Mouse (Mus musculus): ENCODE results near the gene Tmem234. TPM values are rescaled to one million over a fixed set of nuclear protein-coding genes. Genes with fewer than 3 reads are reported as not detected.
"Not testable (repeated sequence)": the region's sequence is repeated elsewhere in the genome, so short reads cannot be mapped to it uniquely, and the experiment has no call there.

Tmem234 gene
- polyA plus RNA-seq (2015; fragmentation: Nextera tagmentation; extraction: Ambion mirVana), result 176 and 193 TPM in 2 replicates

DNA sequence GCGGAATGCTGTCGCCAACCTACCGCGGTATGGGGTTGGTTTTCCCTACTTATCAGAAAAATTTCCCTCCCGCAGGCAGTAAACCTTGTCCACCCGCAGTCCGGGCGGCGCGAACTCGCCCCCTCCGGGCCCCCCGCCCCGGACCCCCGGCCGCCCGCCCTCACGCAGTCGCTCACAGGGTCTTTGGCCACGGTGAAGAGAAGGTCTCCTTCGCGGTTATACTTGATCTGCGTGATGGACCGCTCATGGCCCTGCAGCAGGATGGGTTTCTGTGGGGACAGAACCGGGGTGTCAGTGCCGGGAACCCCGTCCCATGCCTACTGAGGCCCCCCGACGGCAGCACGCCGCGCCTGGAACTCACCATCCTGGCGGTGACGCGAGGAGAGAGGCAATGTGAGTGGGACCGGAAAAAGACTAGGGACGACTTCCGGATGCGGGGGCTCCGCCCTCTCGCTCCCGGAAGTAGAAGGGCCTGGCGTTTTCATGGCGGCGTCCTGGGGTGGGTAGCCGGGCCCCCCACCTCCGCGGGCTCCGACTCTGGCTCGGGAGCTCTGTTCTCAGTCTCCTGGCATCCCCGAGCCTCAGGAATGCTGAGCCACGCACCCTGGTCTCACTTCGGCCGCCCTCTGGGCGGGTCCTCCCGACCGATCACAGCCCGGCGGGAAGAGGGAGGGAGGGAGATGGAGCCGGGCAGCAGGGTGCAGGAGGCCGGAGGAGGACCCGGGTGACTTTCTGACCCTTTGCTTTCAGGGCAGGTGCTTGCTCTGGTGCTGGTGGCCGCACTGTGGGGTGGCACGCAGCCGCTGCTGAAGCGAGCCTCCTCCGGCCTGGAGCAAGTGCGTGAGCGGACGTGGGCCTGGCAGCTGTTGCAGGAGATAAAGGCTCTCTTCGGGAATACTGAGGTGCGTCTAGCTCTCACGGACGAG is at the start of gene Tmem234, which contains the start of gene Eif3i:
Gene Tmem234 (plus strand): TSS at position 436 of the 926 bp plus-strand sequence.
Gene Eif3i (minus strand): TSS at position 416 of the 926 bp plus-strand sequence.
- H3K36me3 ChIP-seq, result peaks cover 61% of the 10 kb centered on the region

DNA sequence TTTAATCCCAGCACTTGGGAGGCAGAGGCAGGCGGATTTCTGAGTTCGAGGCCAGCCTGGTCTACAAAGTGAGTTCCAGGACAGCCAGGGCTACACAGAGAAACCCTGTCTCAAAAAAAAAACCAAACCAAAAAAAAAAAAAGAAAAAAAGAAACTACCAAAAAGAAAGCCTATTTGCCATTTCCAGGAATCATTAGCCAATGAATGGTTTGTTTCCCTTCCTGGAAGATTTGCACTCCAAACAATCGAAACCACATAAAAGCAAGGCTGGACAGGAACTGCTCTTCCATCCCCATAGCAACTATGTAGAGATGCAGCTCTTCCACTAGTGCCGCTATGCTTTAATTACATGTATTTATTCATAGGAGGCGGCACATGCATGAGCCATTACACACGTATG is 46.0 kb upstream of the Tmem234 start:
- H3K9me3 ChIP-seq; H3K36me3 ChIP-seq; H3K4me2 ChIP-seq; H3K9ac ChIP-seq; H3K27me3 ChIP-seq; H3K4me3 ChIP-seq; ATAC-seq (ENCODE audit: low read depth); H3K27ac ChIP-seq (replicated peaks): not testable (repeated sequence)
- H3K4me1 ChIP-seq (replicated peaks), result peaks cover 21% of the 10 kb centered on the region
- 67% methylated on average over 6 of the region's 6 CpGs for WGBS

More for the DNA sequence above, at the start of gene Tmem234, which contains the start of gene Eif3i:
- Histone ChIP-seq H3K27ac (replicated peaks) (peak within 1 kb of the TSS; percentile 79), H3K9ac (peak within 1 kb of the TSS; percentile 95), H3K27me3 (no peaks in the 10 kb centered on the region), H3K4me3 (peak within 1 kb of the TSS; percentile 98), H3K9me3 (no peaks in the 10 kb centered on the region), H3K4me2 (peak within 1 kb of the TSS; percentile 94), H3K4me1 (replicated peaks) (peaks cover 33% of the 10 kb centered on the region)
- ATAC-seq (ENCODE audit: low read depth), result peak; percentile 91
- under 1% methylated on average over 70 of the region's 74 CpGs for WGBS

DNA sequence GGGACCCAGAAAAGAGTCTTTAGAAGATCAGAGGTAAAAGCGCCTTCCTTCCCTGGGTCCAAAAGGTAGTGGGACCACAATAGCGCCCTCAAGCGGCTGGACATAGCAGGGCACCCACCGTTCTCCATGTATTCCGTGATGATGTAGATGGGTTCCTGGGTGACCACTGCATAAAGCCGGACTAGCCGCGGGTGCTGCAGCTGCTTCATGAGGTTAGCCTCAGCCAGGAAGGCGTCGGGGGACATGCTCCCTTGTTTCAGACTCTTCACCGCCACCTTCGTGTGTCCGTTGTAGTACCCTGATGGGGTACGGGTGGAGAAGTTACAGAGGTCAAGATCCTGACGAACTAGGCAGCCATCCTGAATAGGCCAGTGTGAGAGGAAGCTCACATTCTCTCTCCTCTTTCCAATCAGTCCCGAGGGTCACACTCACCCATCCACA is 45.0 kb upstream of the Tmem234 start:
- Histone ChIP-seq H3K27ac (replicated peaks) (peak overlapping the region; percentile 77), H3K9ac (peak overlapping the region; percentile 74), H3K4me2 (peak overlapping the region; percentile 87), H3K4me1 (replicated peaks) (peaks cover 21% of the 10 kb centered on the region), H3K36me3 (no peaks in the 10 kb centered on the region), H3K9me3 (no peaks in the 10 kb centered on the region), H3K4me3 (peak overlapping the region; percentile 45), H3K27me3 (no peaks in the 10 kb centered on the region)
- ATAC-seq (ENCODE audit: low read depth), result peak; percentile 67; the same call in 1 of the 2 replicates
- 2% methylated on average over 16 of the region's 16 CpGs for WGBS

DNA sequence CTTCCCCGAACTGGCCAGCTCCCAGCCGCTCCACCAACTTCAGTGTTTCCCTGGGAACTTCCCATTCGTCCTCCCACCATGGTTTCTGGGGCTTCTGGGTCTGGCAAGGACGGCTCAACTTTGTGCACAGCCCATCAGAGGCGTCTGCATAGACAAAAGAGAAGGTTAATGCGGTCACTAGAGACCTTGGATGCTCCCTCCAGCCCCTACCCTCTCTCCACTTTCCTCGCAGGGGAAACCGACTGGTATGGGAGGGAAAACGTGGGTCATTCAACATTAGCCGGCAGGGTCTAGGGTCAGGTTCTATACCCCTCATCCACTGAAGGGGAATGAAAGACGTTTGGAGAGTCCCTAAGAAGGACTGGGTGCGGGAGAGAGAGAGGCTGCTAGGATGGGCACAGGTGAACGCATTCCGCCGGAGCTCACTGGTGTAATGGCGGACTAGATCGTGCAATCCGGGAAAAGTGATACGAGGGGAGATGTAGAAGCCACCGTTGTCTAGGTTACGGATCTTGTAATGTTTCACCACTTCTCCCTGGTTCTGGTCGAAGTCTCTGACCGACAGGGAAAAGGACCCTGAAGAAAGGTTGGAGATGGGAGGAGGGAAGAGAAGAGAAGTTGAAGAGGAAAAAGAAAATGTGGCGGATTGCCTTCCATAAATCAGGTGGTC is 44.5 kb upstream of the Tmem234 start:
- H3K36me3 ChIP-seq, result no peaks in the 10 kb centered on the region
- H3K9ac ChIP-seq, result peak overlapping the region; percentile 74
- H3K4me2 ChIP-seq, result peak overlapping the region; percentile 87
- H3K4me3 ChIP-seq, result peak overlapping the region; percentile 45
- H3K27ac ChIP-seq (replicated peaks), result peak overlapping the region; percentile 77
- WGBS, result under 1% methylated on average over 24 of the region's 24 CpGs
- peak; percentile 79 for ATAC-seq (ENCODE audit: low read depth)
- no peaks in the 10 kb centered on the region for H3K27me3 ChIP-seq
- peaks cover 21% of the 10 kb centered on the region for H3K4me1 ChIP-seq (replicated peaks)
- no peaks in the 10 kb centered on the region for H3K9me3 ChIP-seq

DNA sequence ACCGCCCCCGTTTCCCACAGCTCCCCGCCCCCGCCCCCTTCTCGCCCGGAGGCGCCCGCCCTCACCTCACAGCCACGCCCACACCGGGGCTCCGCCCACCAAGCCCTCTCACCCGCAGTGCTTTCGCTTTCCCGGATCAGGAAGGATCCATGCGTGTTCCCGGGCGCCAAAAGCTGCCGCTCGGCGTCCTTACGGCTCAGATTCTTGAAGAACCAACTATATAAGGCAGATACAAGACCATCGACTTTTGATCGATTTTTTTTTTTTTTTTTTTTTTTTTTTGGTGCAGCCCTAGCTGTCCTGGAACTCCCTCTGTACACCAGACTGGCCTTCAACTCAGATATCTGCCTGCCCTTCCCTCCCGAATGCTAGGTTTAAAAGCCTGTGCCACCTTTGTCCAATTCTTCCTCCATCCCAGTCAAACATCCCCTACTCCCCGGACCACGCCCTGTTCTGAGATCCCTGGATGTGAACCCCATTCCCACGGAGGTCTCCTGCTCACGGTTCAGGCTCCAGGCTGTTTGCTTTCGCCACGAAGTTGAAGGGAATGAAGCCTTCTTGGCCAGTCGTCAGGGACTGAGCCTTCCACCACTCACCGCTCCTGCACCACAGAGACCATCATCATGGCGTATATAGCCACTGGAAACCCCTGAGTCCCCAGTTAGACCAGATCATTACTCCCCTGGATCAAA is 43.8 kb upstream of the Tmem234 start:
- H3K9me3 ChIP-seq, result no peaks in the 10 kb centered on the region
- H3K4me3 ChIP-seq, result peak overlapping the region; percentile 45
- peak overlapping the region; percentile 74 for H3K9ac ChIP-seq
- peak overlapping the region; percentile 87 for H3K4me2 ChIP-seq
- no peaks in the 10 kb centered on the region for H3K27me3 ChIP-seq
- peak overlapping the region; percentile 59 for H3K27ac ChIP-seq (replicated peaks)
- H3K36me3 ChIP-seq, result no peaks in the 10 kb centered on the region
- ATAC-seq (ENCODE audit: low read depth), result peak; percentile 74
- H3K4me1 ChIP-seq (replicated peaks), result peaks cover 21% of the 10 kb centered on the region
- WGBS, result 9% methylated on average over 32 of the region's 33 CpGs

DNA sequence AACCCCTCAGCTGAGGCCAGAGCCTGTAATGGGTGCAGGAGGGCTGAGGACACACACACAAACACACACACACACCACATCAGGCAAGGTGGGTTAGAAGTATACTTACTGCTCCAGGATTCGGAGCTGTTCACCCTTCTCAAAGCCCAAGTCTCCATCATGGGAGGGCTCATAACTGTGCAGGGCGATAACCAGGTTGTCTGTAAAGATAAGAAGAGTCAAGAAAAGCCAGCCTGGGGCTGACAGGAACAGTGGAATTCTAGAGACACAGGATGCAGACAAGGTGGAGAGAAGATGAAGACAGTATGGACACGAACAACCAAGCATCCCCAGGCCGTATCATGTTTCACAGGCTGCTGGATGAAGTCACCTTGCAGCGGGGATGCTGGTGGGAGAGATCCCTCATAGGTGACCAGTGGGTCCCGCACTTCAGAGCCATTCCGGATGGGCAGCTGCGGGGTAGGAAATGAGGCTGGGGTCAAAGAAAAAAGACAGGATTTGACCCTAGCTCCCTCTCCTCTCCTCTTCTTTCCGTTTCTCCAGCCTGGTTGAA is 43.1 kb upstream of the Tmem234 start:
- H3K4me2 ChIP-seq, result peak overlapping the region; percentile 87
- no peaks in the 10 kb centered on the region for H3K36me3 ChIP-seq
- peak overlapping the region; percentile 45 for H3K4me3 ChIP-seq
- H3K27me3 ChIP-seq, result no peaks in the 10 kb centered on the region
- H3K27ac ChIP-seq (replicated peaks), result peak overlapping the region; percentile 59
- no peaks in the 10 kb centered on the region for H3K9me3 ChIP-seq
- H3K4me1 ChIP-seq (replicated peaks), result peaks cover 21% of the 10 kb centered on the region
- no peak for ATAC-seq (ENCODE audit: low read depth)
- WGBS, result 79% methylated on average over 9 of the region's 9 CpGs
- 0 out of 2 replicates have a peak overlapping the region, but pooled peaks have one; percentile 74 for H3K9ac ChIP-seq

DNA sequence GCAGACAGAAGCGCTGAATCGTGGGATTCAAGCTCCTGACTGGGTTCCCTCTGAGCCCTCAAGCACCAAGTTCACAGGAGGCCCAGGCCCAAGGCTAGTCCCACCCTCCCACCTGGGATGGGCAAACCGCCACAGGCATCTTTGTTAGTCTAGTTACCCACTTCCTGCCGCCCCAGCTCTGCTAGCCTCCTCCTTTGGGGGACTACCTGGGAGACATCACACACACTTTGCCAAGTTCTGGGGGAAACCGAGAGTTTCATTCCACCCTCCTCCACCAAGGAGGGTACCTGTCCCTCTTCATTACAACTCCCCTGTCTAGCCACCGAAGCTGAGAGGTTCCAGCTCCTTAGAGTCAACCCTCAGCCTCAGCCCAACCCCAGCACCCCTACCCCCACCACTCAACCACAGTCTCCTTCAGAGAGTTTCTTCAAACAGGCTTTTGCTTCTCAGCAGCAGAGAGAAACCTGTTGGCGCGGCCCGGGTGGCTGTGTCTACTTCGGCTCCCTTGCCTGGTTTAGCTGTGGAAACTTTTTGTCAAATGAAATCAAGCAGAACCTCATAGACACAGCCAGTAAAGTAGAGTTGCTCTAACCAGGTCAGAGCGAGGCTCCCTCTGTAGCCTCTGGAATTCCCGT is 42.0 kb upstream of the Tmem234 start:
- no peak overlapping the region for H3K4me2 ChIP-seq
- ATAC-seq (ENCODE audit: low read depth), result no peak
- 87% methylated on average over 12 of the region's 12 CpGs for WGBS
- no peaks in the 10 kb centered on the region for H3K27me3 ChIP-seq
- H3K27ac ChIP-seq (replicated peaks), result no peak overlapping the region
- no peaks in the 10 kb centered on the region for H3K9me3 ChIP-seq
- no peak overlapping the region for H3K4me3 ChIP-seq
- H3K4me1 ChIP-seq (replicated peaks), result peaks cover 24% of the 10 kb centered on the region
- H3K9ac ChIP-seq, result no peak overlapping the region
- no peaks in the 10 kb centered on the region for H3K36me3 ChIP-seq

DNA sequence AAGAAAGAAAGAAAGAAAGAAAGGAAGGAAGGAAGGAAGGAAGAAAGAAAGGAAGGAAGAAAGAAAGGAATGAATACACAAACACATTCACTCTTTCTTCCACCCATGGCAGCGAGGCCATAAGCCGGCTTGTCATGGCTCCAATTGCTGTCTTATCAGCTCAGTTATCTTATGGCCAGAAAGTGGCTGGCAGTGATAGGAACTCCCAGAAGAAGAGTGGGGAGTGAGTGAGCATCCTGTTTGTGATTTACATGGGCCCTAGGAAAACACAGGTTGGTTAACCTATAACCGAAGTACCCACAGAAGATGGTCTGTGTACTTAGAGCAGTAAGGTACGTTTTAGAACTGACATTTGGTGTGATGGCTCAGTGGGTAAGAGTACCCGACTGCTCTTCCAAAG is 39.3 kb upstream of the Tmem234 start:
- 90% methylated on average over 5 of the region's 5 CpGs for WGBS
- H3K36me3 ChIP-seq, result no peaks in the 10 kb centered on the region
- no peak overlapping the region for H3K4me3 ChIP-seq
- H3K9me3 ChIP-seq, result no peaks in the 10 kb centered on the region
- peaks cover 14% of the 10 kb centered on the region for H3K4me1 ChIP-seq (replicated peaks)
- H3K9ac ChIP-seq, result no peak overlapping the region
- ATAC-seq (ENCODE audit: low read depth), result no peak
- H3K27me3 ChIP-seq, result no peaks in the 10 kb centered on the region
- no peak overlapping the region for H3K4me2 ChIP-seq
- no peak overlapping the region for H3K27ac ChIP-seq (replicated peaks)

DNA sequence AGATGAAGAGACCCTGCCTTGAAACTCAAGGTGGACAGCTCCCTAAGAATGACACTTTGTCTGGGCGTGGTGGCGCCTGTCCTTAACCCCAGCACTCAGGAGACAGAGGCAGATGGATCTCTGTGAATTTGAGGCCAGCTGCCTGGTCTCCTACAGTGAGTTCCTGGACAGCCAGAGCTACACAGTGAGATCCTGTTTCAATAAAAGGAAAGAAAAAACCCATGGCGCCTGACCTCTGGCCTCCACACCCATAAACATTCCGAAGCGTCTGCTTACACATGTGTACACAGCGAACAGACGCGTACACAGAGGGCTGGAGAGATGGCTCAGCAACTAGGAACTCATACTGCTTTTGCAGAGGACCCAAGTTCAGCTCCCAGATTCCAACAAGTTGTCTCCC is 36.8 kb upstream of the Tmem234 start:
- no peaks in the 10 kb centered on the region for H3K27me3 ChIP-seq
- H3K36me3 ChIP-seq, result no peaks in the 10 kb centered on the region
- H3K4me2 ChIP-seq, result no peak overlapping the region
- H3K27ac ChIP-seq (replicated peaks), result no peak overlapping the region; the same call in 1 of the 2 replicates
- no peaks in the 10 kb centered on the region for H3K9me3 ChIP-seq
- no peak overlapping the region for H3K4me3 ChIP-seq
- 0 out of 2 replicates have a peak, but pooled peaks cover 7% of the 10 kb centered on the region for H3K4me1 ChIP-seq (replicated peaks)
- no peak for ATAC-seq (ENCODE audit: low read depth)
- no peak overlapping the region for H3K9ac ChIP-seq
- WGBS, result 22% methylated on average over 8 of the region's 8 CpGs

DNA sequence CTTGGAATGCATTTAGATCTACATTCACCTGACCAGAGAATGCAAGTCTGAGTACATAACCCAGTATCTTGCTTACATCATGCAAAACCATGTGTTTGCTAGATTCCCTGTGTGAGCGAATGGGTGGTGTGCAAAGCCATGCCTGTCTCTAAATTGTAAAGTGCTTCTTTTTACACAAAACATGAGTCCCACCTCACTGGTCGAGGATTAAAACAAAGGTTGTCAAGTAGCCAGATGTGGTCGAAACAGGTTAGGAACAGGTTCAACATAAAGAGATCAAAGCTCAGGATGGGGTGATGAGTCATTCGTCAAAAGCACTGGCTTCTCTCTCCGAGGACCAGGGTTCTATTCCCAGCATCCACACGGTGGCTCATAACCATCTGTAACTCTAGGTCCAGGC is 35.3 kb upstream of the Tmem234 start:
- Histone ChIP-seq H3K27ac (replicated peaks) (no peak overlapping the region), H3K4me1 (replicated peaks) (0 out of 2 replicates have a peak, but pooled peaks cover 7% of the 10 kb centered on the region), H3K36me3 (no peaks in the 10 kb centered on the region), H3K27me3 (no peaks in the 10 kb centered on the region), H3K4me2 (no peak overlapping the region), H3K4me3 (no peak overlapping the region), H3K9me3 (no peaks in the 10 kb centered on the region), H3K9ac (no peak overlapping the region)
- WGBS, result 84% methylated on average over 6 of the region's 6 CpGs
- no peak for ATAC-seq (ENCODE audit: low read depth)

DNA sequence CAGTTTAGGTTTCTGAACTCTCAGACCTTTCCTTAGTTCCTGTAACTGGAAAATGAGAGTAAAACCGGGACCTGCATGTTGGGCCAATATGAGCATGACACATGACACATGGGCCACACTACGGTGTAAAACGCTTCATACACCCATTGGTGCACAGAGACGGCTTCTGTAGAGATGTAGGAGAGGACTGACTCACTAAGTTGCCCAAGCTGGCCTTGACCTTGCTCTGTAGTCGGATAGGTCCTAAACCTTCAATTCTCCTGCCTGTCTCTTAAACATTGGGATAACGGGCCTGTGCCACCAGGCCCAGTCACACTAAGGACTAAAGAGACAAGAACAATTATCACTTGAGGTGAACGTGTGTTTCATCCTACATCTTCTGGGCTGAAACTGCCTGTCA is 32.1 kb upstream of the Tmem234 start:
- Histone ChIP-seq H3K9ac (no peak overlapping the region), H3K27ac (replicated peaks) (no peak overlapping the region), H3K27me3 (no peaks in the 10 kb centered on the region), H3K4me1 (replicated peaks) (0 out of 2 replicates have a peak, but pooled peaks cover 5% of the 10 kb centered on the region), H3K4me2 (no peak overlapping the region), H3K4me3 (no peak overlapping the region), H3K9me3 (no peaks in the 10 kb centered on the region), H3K36me3 (no peaks in the 10 kb centered on the region)
- ATAC-seq (ENCODE audit: low read depth), result no peak
- 95% methylated on average over 7 of the region's 7 CpGs for WGBS
